Mouse (Mus musculus): ENCODE measurements around the gene Paxbp1. TPM values are rescaled to one million over a fixed set of nuclear protein-coding genes. Genes with fewer than 3 reads are reported as not detected.
"Not testable (repeated sequence)": the region's sequence is repeated elsewhere in the genome, so short reads cannot be mapped to it uniquely, and the experiment has no call there.

Gene Paxbp1
- polyA plus RNA-seq, 1 experiment from 2014 or later, result 17.3 TPM

DNA sequence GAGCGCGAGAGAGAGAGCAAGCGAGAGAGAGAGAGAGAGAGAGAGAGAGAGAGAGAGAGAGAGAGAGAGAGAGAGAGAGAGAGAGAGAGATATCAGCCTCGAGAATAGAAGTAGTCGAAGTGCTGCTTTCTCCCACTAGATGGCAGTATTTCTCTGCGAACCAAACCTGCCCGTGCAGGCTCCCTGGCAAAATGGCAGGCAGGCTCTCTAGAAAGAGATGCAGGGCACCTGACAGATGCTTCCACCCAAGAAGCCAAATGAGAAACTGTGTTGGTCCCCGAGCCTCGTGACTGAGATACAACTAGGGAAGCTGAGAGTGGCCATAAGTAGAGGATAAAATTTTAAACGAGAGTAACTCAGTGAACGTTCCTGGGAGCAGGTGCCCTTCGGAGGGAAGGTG is 37.2 kb upstream of the Paxbp1 start:
- H3K4me2 ChIP-seq (replicated peaks; ENCODE audit: low read depth), result no peak overlapping the region
- H3K27me3 ChIP-seq (replicated peaks; ENCODE audit: control insufficient read depth, insufficient read depth, low read length), result peaks cover 6% of the 10 kb centered on the region
- no peaks in the 10 kb centered on the region for H3K4me1 ChIP-seq (replicated peaks; ENCODE audit: control insufficient read depth, insufficient read depth, low read length)
- WGBS, result 25% methylated on average over 9 of the region's 12 CpGs
- no peak for ATAC-seq
- H3K4me3 ChIP-seq (ENCODE audit: low read depth, low read length), result no peak overlapping the region
- no peaks in the 10 kb centered on the region for H3K9me3 ChIP-seq (ENCODE audit: control insufficient read depth)
- H3K36me3 ChIP-seq (ENCODE audit: control insufficient read depth, insufficient read depth), result no peaks in the 10 kb centered on the region
- peak; percentile 83 for TF ChIP-seq CTCF (IDR thresholded peaks at IDR 0.05; ENCODE audit: low read depth)
- H3K27ac ChIP-seq (ENCODE audit: low read depth, low read length), result no peak overlapping the region
- H3K9ac ChIP-seq (ENCODE audit: low read depth, low read length), result no peak overlapping the region

DNA sequence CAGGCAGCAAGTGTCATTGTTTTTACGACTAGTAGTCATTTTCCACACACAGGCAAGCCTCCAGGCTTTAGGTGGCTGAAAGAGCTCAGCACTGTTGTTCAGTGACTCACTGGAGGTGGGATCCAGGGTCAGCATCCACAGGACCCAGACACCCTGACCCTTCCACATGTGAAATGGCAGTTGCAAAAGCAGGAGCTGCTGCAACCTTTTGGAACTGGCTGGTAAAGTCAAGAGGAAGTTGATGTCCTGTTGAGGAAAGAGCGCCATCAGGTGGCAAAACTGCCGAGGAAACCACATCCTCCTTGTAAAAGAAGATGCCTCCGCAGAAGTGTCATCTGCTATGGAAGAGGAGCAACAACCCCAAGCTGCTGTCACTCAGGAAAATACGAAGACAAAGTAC is 31.8 kb upstream of the Paxbp1 start:
- H3K9me3 ChIP-seq (ENCODE audit: control insufficient read depth), result no peaks in the 10 kb centered on the region
- H3K36me3 ChIP-seq (ENCODE audit: control insufficient read depth, insufficient read depth), result no peaks in the 10 kb centered on the region
- ATAC-seq, result no peak
- H3K4me1 ChIP-seq (replicated peaks; ENCODE audit: control insufficient read depth, insufficient read depth, low read length), result no peaks in the 10 kb centered on the region
- no peak overlapping the region for H3K4me2 ChIP-seq (replicated peaks; ENCODE audit: low read depth)
- no peak overlapping the region for H3K4me3 ChIP-seq (ENCODE audit: low read depth, low read length)
- no peaks in the 10 kb centered on the region for H3K27me3 ChIP-seq (replicated peaks; ENCODE audit: control insufficient read depth, insufficient read depth, low read length)
- peak; percentile 51 for TF ChIP-seq CTCF (IDR thresholded peaks at IDR 0.05; ENCODE audit: low read depth)
- WGBS, result 73% methylated on average over 5 of the region's 5 CpGs
- H3K9ac ChIP-seq (ENCODE audit: low read depth, low read length), result no peak overlapping the region
- no peak overlapping the region for H3K27ac ChIP-seq (ENCODE audit: low read depth, low read length)

- not testable (repeated sequence) for H3K9me3 ChIP-seq (ENCODE audit: control insufficient read depth); H3K9ac ChIP-seq (ENCODE audit: low read depth, low read length); H3K4me3 ChIP-seq (ENCODE audit: low read depth, low read length); ATAC-seq; H3K4me2 ChIP-seq (replicated peaks; ENCODE audit: low read depth); H3K4me1 ChIP-seq (replicated peaks; ENCODE audit: control insufficient read depth, insufficient read depth, low read length); H3K36me3 ChIP-seq (ENCODE audit: control insufficient read depth, insufficient read depth); H3K27ac ChIP-seq (ENCODE audit: low read depth, low read length); H3K27me3 ChIP-seq (replicated peaks; ENCODE audit: control insufficient read depth, insufficient read depth, low read length)
- WGBS, result 63% methylated on average over 8 of the region's 8 CpGs
Measured at GRCm38 (mm10) chr16:91075423-91075822, 31.1 kb upstream of the Paxbp1 start.

DNA sequence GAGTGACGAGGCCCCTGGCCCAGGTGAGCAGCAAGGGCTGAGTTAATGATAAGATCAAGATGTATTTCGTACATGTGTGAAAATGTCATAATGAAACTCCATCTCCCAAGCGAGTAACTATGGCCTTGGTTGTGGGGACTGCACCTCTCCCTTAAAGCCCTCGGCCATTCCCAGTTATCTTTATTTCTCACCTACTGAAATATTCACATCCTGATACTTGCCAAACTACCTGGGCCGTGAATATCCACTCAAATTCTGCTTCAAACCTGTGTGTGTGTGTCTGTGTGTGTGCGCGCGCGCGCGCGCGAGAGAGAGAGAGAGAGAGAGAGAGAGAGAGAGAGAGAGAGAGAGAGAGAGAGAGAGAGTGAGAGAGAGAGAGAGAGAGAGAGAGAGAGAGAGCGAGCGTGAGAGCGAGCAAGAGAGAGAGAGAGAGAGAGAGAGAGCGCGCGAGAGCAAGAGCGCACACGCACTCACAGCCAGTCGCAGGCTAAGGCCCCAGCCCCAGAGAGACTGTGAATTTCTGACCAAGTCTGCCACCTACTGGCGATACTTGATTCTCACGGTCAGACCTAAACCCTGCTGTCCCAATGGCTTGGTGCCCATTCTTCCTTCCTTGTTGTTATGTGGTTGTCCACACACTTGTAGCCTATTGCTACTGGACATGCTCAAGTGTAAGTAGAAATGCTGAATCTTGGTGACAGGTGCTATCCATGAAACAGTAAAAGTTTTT is 29.0 kb upstream of the Paxbp1 start:
- Histone ChIP-seq H3K4me1 (replicated peaks; ENCODE audit: control insufficient read depth, insufficient read depth, low read length) (no peaks in the 10 kb centered on the region), H3K4me2 (replicated peaks; ENCODE audit: low read depth) (peak overlapping the region; percentile 43), H3K9me3 (ENCODE audit: control insufficient read depth) (no peaks in the 10 kb centered on the region), H3K4me3 (ENCODE audit: low read depth, low read length) (no peak overlapping the region), H3K27me3 (replicated peaks; ENCODE audit: control insufficient read depth, insufficient read depth, low read length) (no peaks in the 10 kb centered on the region), H3K9ac (ENCODE audit: low read depth, low read length) (no peak overlapping the region), H3K27ac (ENCODE audit: low read depth, low read length) (no peak overlapping the region), H3K36me3 (ENCODE audit: control insufficient read depth, insufficient read depth) (no peaks in the 10 kb centered on the region)
- WGBS, result 29% methylated on average over 24 of the region's 24 CpGs
- peak; percentile 88 for TF ChIP-seq CTCF (IDR thresholded peaks at IDR 0.05; ENCODE audit: low read depth)
- peak; percentile 93 for ATAC-seq

GRCm38 (mm10) chr16:91072256-91072655 is 27.9 kb upstream of the Paxbp1 start:
- Histone ChIP-seq H3K27me3 (replicated peaks; ENCODE audit: control insufficient read depth, insufficient read depth, low read length) (no peaks in the 10 kb centered on the region), H3K4me2 (replicated peaks; ENCODE audit: low read depth) (no peak overlapping the region), H3K9me3 (ENCODE audit: control insufficient read depth) (no peaks in the 10 kb centered on the region), H3K4me1 (replicated peaks; ENCODE audit: control insufficient read depth, insufficient read depth, low read length) (no peaks in the 10 kb centered on the region), H3K4me3 (ENCODE audit: low read depth, low read length) (no peak overlapping the region), H3K27ac (ENCODE audit: low read depth, low read length) (no peak overlapping the region), H3K9ac (ENCODE audit: low read depth, low read length) (no peak overlapping the region), H3K36me3 (ENCODE audit: control insufficient read depth, insufficient read depth) (no peaks in the 10 kb centered on the region)
- TF ChIP-seq CTCF (IDR thresholded peaks at IDR 0.05; ENCODE audit: low read depth), result no peak
- WGBS, result 92% methylated on average over 1 of the region's 1 CpGs
- no peak for ATAC-seq

- ATAC-seq, result no peak
- H3K4me1 ChIP-seq (replicated peaks; ENCODE audit: control insufficient read depth, insufficient read depth, low read length), result no peaks in the 10 kb centered on the region
- no peaks in the 10 kb centered on the region for H3K9me3 ChIP-seq (ENCODE audit: control insufficient read depth)
Measured at GRCm38 (mm10) chr16:91068969-91069368, 24.6 kb upstream of the Paxbp1 start.

More at GRCm38 (mm10) chr16:91068969-91069368, 24.6 kb upstream of the Paxbp1 start:
- WGBS, result 30% methylated on average over 12 of the region's 12 CpGs
- H3K36me3 ChIP-seq (ENCODE audit: control insufficient read depth, insufficient read depth), result no peaks in the 10 kb centered on the region
- TF ChIP-seq CTCF (IDR thresholded peaks at IDR 0.05; ENCODE audit: low read depth), result no peak
- H3K9ac ChIP-seq (ENCODE audit: low read depth, low read length), result no peak overlapping the region
- no peak overlapping the region for H3K4me2 ChIP-seq (replicated peaks; ENCODE audit: low read depth)
- no peak overlapping the region for H3K4me3 ChIP-seq (ENCODE audit: low read depth, low read length)
- H3K27me3 ChIP-seq (replicated peaks; ENCODE audit: control insufficient read depth, insufficient read depth, low read length), result no peaks in the 10 kb centered on the region
- no peak overlapping the region for H3K27ac ChIP-seq (ENCODE audit: low read depth, low read length)

Data from intestine, postnatal 0 days (tissue).